Mouse (Mus musculus) hindbrain, postnatal 0 days (tissue): Measurements from ENCODE around the gene Atp10a. TPM values are rescaled to one million over a fixed set of nuclear protein-coding genes. Genes with fewer than 3 reads are reported as not detected.

Experiments
- ATAC-seq: fragments of 200-750 bp; cut with Nextera tagmentation; 2 replicates; pipeline ENCODE4 v1.8.0; 2017; ENCODE audit warnings: mild to moderate bottlenecking, moderate TSS enrichment, moderate library complexity
- DNase-seq: peaks from one replicate; pipeline ENCODE4 v3.0.0-alpha.2; 2015; ENCODE audit warnings: low spot score
- H3K27ac ChIP-seq: fragments of 300-500 bp; sonication (generic); 2 replicates; pipeline ENCODE4 v1.5.1; 2014; ENCODE audit warnings: mild to moderate bottlenecking
- H3K27me3 ChIP-seq: fragments of 300-500 bp; sonication (generic); 2 replicates; pipeline ENCODE4 v1.6.1; 2014; ENCODE audit warnings: low read length, mixed read lengths; ENCODE audit not compliant: insufficient read depth
- H3K36me3 ChIP-seq: fragments of 300-500 bp; sonication (generic); 2 replicates; pipeline ENCODE4 v1.6.1; 2014; ENCODE audit warnings: low read length, mixed read lengths; ENCODE audit not compliant: insufficient read depth
- H3K4me1 ChIP-seq: fragments of 300-500 bp; sonication (generic); 2 replicates; pipeline ENCODE4 v1.6.1; 2014; ENCODE audit warnings: antibody characterized with exemption, low read length, mixed read lengths; ENCODE audit not compliant: insufficient read depth
- H3K4me2 ChIP-seq: fragments of 300-500 bp; sonication (generic); 2 replicates; pipeline ENCODE4 v1.6.1; 2014; ENCODE audit warnings: low read depth, mild to moderate bottlenecking, low read length, moderate library complexity, mixed read lengths
- H3K4me3 ChIP-seq: fragments of 300-500 bp; sonication (generic); 2 replicates; pipeline ENCODE4 v1.5.1; 2014; ENCODE audit warnings: low read length
- H3K9ac ChIP-seq: fragments of 300-500 bp; sonication (generic); replicated peaks from 2 replicates; pipeline ENCODE4 v1.6.1; 2014; ENCODE audit warnings: mild to moderate bottlenecking, low read length, moderate library complexity, mixed read lengths
- H3K9me3 ChIP-seq: fragments of 300-500 bp; sonication (generic); 2 replicates; pipeline ENCODE4 v1.6.1; 2016; ENCODE audit warnings: low read length, mixed read lengths
- CTCF ChIP-seq: IDR thresholded peaks from 2 replicates; pipeline ENCODE4 v1.5.1; 2016; ENCODE audit warnings: antibody characterized with exemption, control low read depth, low read depth
- WGBS: fragments of 180-500 bp; shearing (Covaris S2); extraction: QIAGEN DNeasy Blood & Tissue Kit; methylation state at CpG from one replicate; pipeline ENCODE4 v1.1.7; 2014; 5-methylcytosine and 5-hydroxymethylcytosine counted together
- polyA plus RNA-seq: library from polyadenylated mRNA; unstranded; fragments of >200 nt; fragmentation: Nextera tagmentation; extraction: Ambion mirVana; gene quantifications from 2 replicates; pipeline ENCODE4 v1.2.1, GENCODE M21; 2015
- total RNA-seq: library from RNA; depleted of rRNA; stranded (reverse); fragments of >200 nt; gene quantifications from 2 replicates; pipeline ENCODE4 v1.2.3, GENCODE M21; 2014

The Atp10a gene
- total and polyA plus RNA-seq, 2 experiments from 2014 or later = 0.75 to 5.9 TPM

GRCm38 (mm10) chr7:58743362-58744320 lies 87.7 kb downstream of the Atp10a start:
- Histone ChIP-seq H3K4me1 (no peaks in the 10 kb centered on the region), H3K9me3 (no peaks in the 10 kb centered on the region), H3K4me2 (no peak overlapping the region), H3K27ac (no peak overlapping the region), H3K9ac (no peak overlapping the region), H3K36me3 (no peaks in the 10 kb centered on the region), H3K4me3 (no peak overlapping the region), H3K27me3 (no peaks in the 10 kb centered on the region)
- DNase-seq = peak; percentile 18
- WGBS = 77% methylated on average over 4 of the region's 4 CpGs
- ATAC-seq = no peak
- peak; percentile 49 for TF ChIP-seq CTCF

DNA sequence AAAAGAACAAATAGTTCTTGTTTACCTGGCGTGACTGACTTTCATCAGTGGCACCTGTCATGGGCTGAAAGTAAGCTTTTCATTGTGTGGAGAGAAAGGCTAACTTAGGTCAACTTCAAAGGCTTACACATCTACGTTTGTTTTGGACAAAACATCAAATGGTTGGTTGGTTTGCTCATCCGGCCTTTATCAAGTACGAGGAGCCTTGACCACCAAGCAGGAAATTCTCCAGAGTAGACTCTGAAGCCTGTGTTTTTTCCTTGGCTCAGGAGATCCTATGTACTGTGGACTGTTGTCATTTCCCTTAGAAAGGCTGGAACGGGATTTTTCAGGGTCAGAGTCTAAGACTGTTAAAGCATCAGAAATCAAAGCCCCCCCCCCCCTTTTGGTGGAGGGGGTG lies 90.9 kb downstream of the Atp10a start:
- ATAC-seq (no peak), DNase-seq (no peak)
- Histone ChIP-seq H3K27ac (no peak overlapping the region), H3K27me3 (no peaks in the 10 kb centered on the region), H3K4me2 (no peak overlapping the region), H3K9me3 (no peaks in the 10 kb centered on the region), H3K4me3 (no peak overlapping the region), H3K9ac (no peak overlapping the region), H3K36me3 (no peaks in the 10 kb centered on the region), H3K4me1 (no peaks in the 10 kb centered on the region)
- TF ChIP-seq CTCF = no peak
- WGBS = 70% methylated on average over 5 of the region's 5 CpGs

DNA sequence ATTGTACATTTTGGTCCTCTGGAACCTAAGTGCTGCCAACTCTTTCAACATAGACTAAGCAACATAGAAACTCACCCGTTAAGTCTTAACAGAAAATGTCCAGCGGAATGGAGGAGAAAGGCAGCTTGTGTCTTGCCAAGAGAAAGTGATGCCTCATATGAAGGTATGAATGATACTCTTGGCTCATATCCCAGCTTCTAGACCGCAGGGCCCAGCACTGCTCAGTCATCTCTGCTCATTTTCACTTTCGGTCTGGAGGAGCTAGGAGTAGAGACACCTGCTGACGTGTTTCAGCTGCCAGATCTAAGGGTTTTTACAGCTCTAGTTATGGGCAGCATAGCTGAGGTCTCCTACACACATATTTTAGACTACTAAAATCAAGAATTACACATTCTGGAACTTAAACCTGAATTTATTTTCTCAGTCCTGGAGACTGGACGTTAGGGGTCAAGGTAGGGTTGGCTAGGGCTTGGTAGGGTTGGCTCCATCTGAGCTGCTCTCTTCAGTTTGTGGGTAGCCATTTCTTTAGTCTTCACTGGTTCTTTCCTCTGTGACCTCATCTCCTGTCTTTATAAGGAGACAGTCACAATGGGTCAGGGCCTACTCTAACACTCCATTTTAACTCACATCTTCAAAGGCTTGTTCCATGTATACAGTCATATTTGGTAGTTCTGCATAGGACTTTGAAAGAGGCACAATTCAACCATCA lies 94.1 kb downstream of the Atp10a start:
- ATAC-seq = no peak
- H3K4me3 ChIP-seq = no peak overlapping the region
- WGBS = 66% methylated on average over 6 of the region's 6 CpGs

DNA sequence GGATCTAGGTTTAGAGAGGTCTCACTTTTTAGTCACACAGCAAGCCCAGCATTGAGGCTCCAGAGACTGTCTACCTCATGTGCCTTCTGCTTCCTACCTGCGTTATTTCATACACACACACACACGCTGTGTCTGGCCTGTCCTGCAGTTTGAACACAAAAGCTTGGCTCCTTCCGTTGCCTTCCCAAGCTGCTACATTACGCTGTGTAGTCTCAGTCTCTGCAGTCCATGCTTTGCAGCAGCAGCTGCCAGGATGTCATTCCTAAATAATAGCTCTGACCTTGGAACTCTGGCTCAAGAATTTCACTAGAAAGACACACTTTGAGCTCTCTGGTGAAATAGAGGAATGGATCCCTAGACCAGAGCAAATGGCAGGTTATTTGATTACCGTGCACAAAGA lies 96.1 kb downstream of the Atp10a start:
- no peak overlapping the region for H3K4me2 ChIP-seq
- WGBS = 63% methylated on average over 5 of the region's 5 CpGs
- H3K27me3 ChIP-seq = no peaks in the 10 kb centered on the region
- no peaks in the 10 kb centered on the region for H3K9me3 ChIP-seq
- H3K4me1 ChIP-seq = no peaks in the 10 kb centered on the region
- no peak overlapping the region for H3K9ac ChIP-seq
- DNase-seq (peak; percentile 23), ATAC-seq (0 out of 2 replicates have a peak, but pooled peaks have one; percentile 43)
- H3K27ac ChIP-seq = no peak overlapping the region
- no peak for TF ChIP-seq CTCF
- no peak overlapping the region for H3K4me3 ChIP-seq
- H3K36me3 ChIP-seq = no peaks in the 10 kb centered on the region

More for the DNA sequence above, 94.1 kb downstream of the Atp10a start:
- H3K4me2 ChIP-seq = no peak overlapping the region
- no peaks in the 10 kb centered on the region for H3K27me3 ChIP-seq
- H3K36me3 ChIP-seq = no peaks in the 10 kb centered on the region
- DNase-seq = no peak
- no peaks in the 10 kb centered on the region for H3K9me3 ChIP-seq
- no peak for TF ChIP-seq CTCF
- no peak overlapping the region for H3K9ac ChIP-seq
- H3K27ac ChIP-seq = no peak overlapping the region
- H3K4me1 ChIP-seq = no peaks in the 10 kb centered on the region

DNA sequence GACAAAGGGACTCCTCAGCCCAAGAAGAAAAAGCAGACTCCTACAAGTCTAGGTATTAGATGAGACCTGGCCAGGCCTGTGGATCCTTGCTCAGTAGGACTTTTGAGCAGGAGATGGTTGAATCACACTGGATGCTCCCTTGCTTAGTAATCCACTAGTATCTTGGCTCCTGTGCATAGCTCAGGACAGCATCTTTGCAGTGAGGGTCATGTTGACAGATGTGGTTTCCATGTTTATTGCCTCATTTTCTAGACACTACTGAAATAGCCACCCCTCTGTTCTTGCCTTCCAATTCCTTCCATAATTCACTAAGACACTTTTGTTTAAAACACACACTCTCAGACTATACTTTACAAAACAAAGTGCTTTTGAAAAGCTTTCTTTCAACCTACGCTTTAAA lies 98.1 kb downstream of the Atp10a start:
- H3K4me2 ChIP-seq = no peak overlapping the region
- DNase-seq = no peak
- WGBS = 70% methylated on average over 1 of the region's 1 CpGs
- H3K36me3 ChIP-seq = no peaks in the 10 kb centered on the region
- no peak for ATAC-seq
- no peak overlapping the region for H3K27ac ChIP-seq
- H3K9me3 ChIP-seq = no peaks in the 10 kb centered on the region
- no peaks in the 10 kb centered on the region for H3K4me1 ChIP-seq
- no peak overlapping the region for H3K9ac ChIP-seq
- H3K27me3 ChIP-seq = no peaks in the 10 kb centered on the region
- TF ChIP-seq CTCF = no peak
- H3K4me3 ChIP-seq = no peak overlapping the region

- TF ChIP-seq CTCF = no peak
- ATAC-seq = no peak
- Histone ChIP-seq H3K36me3 (no peaks in the 10 kb centered on the region), H3K9ac (no peak overlapping the region), H3K27ac (no peak overlapping the region), H3K4me3 (no peak overlapping the region), H3K4me1 (no peaks in the 10 kb centered on the region), H3K4me2 (no peak overlapping the region), H3K27me3 (no peaks in the 10 kb centered on the region), H3K9me3 (no peaks in the 10 kb centered on the region)
- no peak for DNase-seq
- WGBS = 65% methylated on average over 4 of the region's 4 CpGs
Measured at GRCm38 (mm10) chr7:58754536-58754935, 98.6 kb downstream of the Atp10a start.
